Mouse (Mus musculus) cerebellum, adult 18-20 months (tissue): ENCODE measurements at regions not wholly inside any gene's neighbourhood (a gene's known extent, or its start where the extent isn't known, plus 50 kb on each side); places are given as distances from the start of the nearest gene placed in this dataset.

ENCODE experiments used
- DNase-seq, 2 experiments: peaks; one replicate each; pipeline ENCODE4 v3.0.0; 2021

- DNase-seq, result no peak
These were observed 255.3 kb downstream of the Med13l start for GRCm38 (mm10) chr5:118815783-118816182.

- no peak for DNase-seq
These were observed 257.8 kb downstream of the Med13l start for GRCm38 (mm10) chr5:118818294-118818693.

- DNase-seq, result no peak
These were observed 264.3 kb downstream of the Med13l start for GRCm38 (mm10) chr5:118824791-118825190.

- no peak for DNase-seq
These were observed 268.7 kb downstream of the Med13l start for GRCm38 (mm10) chr5:118829031-118829698.

GRCm38 (mm10) chr5:118832701-118833100 is 272.2 kb downstream of the Med13l start:
- peak in 1 of 2 experiments; percentile 2 for DNase-seq

- no peak for DNase-seq
These were observed 273.6 kb downstream of the Med13l start for GRCm38 (mm10) chr5:118834129-118834528.

- no peak for DNase-seq
These were observed 276.5 kb downstream of the Med13l start for GRCm38 (mm10) chr5:118837001-118837400.

- no peak for DNase-seq
These were observed 277.9 kb downstream of the Med13l start for GRCm38 (mm10) chr5:118838421-118838820.

GRCm38 (mm10) chr5:118839916-118840315 is 279.4 kb downstream of the Med13l start:
- no peak for DNase-seq

- no peak for DNase-seq
These were observed 280.9 kb downstream of the Med13l start for GRCm38 (mm10) chr5:118841210-118842016.

- no peak for DNase-seq
These were observed 281.5 kb downstream of the Med13l start for GRCm38 (mm10) chr5:118842017-118842396.

- no peak for DNase-seq
These were observed 296.5 kb downstream of the Med13l start for GRCm38 (mm10) chr5:118857001-118857400.

- no peak for DNase-seq
These were observed 300.8 kb downstream of the Med13l start for GRCm38 (mm10) chr5:118861143-118861847.

- DNase-seq, result no peak
These were observed 307.0 kb downstream of the Med13l start for GRCm38 (mm10) chr5:118867511-118867910.

GRCm38 (mm10) chr5:118869330-118869729 is 308.9 kb downstream of the Med13l start:
- no peak for DNase-seq

- no peak for DNase-seq
These were observed 313.4 kb downstream of the Med13l start for GRCm38 (mm10) chr5:118873871-118874270.

GRCm38 (mm10) chr5:118875096-118875637 is 314.7 kb downstream of the Med13l start:
- no peak for DNase-seq

GRCm38 (mm10) chr5:118876586-118877312 is 316.3 kb downstream of the Med13l start:
- no peak for DNase-seq

- DNase-seq, result no peak
These were observed 316.8 kb downstream of the Med13l start for GRCm38 (mm10) chr5:118877313-118877669.

- no peak for DNase-seq
These were observed 317.4 kb downstream of the Med13l start for GRCm38 (mm10) chr5:118877831-118878230.

- DNase-seq, result no peak
These were observed 318.2 kb downstream of the Med13l start for GRCm38 (mm10) chr5:118878722-118879121.

GRCm38 (mm10) chr5:118879808-118880478 is 319.5 kb downstream of the Med13l start:
- DNase-seq, result peak; percentile 51 to 72
